Mouse (Mus musculus): Measurements from ENCODE around the gene Hc.

DNA sequence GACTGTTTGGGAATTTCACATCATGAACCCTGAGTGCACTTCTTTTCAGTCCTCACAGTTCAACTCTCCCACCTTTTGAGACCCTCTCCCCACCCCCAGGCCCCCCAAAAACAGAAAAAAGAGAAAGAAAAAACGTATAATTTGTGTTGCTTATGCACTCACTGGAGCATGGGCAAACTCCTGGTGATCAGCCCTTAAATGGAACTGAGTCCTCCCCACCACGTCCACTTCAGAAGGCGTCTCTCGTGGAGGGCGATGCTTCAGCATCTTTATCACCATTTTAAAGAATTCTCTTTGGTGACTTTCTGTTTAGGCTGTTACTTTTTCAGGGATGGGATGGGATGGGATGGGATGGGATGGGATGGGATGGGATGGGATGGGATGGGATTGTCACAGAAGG is 39.4 kb downstream of the Hc start:
- TF ChIP-seq GABPA (IDR thresholded peaks at IDR 0.05; ENCODE audit: insufficient replicate concordance, low read depth, low read length), result no peak
- no peak for TF ChIP-seq EP300 (IDR thresholded peaks at IDR 0.05; ENCODE audit: low read length)
- TF ChIP-seq CHD1 (IDR thresholded peaks at IDR 0.05; ENCODE audit: low read depth, low read length), result no peak
- TF ChIP-seq KAT2A (IDR thresholded peaks at IDR 0.05; ENCODE audit: insufficient replicate concordance, low read length), result no peak
- no peak for TF ChIP-seq MAX (IDR thresholded peaks at IDR 0.05; ENCODE audit: low read length)
- TF ChIP-seq SMC3 (IDR thresholded peaks at IDR 0.05; ENCODE audit: low read depth, low read length), result no peak
